In the genomic region with DNA sequence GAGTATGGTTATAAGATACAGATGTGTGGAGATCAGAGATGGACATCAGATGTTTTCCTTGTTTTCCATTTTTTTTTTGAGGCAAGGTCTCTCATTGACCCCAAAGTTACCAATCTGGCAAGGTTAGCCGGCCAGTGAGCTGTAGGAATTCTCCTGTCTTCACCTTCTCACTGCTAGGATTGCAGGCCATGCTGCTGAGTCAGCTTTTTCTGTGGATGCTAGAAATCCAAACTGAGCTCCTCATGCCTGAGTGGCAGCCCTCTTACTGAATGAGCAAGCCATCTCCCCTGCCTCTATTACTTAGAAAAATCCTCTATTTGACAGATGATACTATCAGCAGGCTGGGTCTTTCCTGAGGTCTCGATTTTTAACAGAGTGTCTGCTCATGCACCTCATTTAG, we compare ENCODE assay signal across 18 mouse cellular contexts. TPM values are rescaled to one million over a fixed set of nuclear protein-coding genes. Genes with fewer than 3 reads are reported as not detected.
"Had no signal": no experiment of that assay in that cellular context is flagged by ENCODE, and none has a peak within 500 bp of the region (broad histone marks: within the 10 kb centered on the region; RNA-seq: fewer than 3 reads in every experiment).

No protein-coding gene starts in this region.

- ATAC-seq: midbrain, embryonic 13.5 days; midbrain, embryonic 15.5 days had no signal

- H3K4me2 ChIP-seq: lung, embryonic 14.5 days; midbrain, embryonic 11.5 days; midbrain, embryonic 13.5 days; midbrain, embryonic 15.5 days; neural tube, embryonic 12.5 days; stomach, embryonic 15.5 days had no signal

- H3K9me3 ChIP-seq: megakaryocyte, embryonic 14.5 days; midbrain, embryonic 13.5 days; midbrain, embryonic 15.5 days; neural tube, embryonic 12.5 days; stomach, embryonic 15.5 days had no signal

- H3K27me3 ChIP-seq: megakaryocyte, embryonic 14.5 days; midbrain, embryonic 13.5 days; midbrain, embryonic 15.5 days; neural tube, embryonic 12.5 days; stomach, embryonic 15.5 days had no signal

- H3K9ac ChIP-seq: lung, embryonic 14.5 days; midbrain, embryonic 13.5 days; midbrain, embryonic 15.5 days; neural tube, embryonic 12.5 days; stomach, embryonic 15.5 days had no signal

- H3K4me3 ChIP-seq: megakaryocyte, embryonic 14.5 days; midbrain, embryonic 13.5 days; midbrain, embryonic 15.5 days; neural tube, embryonic 12.5 days; stomach, embryonic 15.5 days had no signal

- H3K27ac ChIP-seq: midbrain, embryonic 13.5 days; midbrain, embryonic 15.5 days; neural tube, embryonic 12.5 days; stomach, embryonic 15.5 days; stomach, postnatal 0 days had no signal

- H3K4me1 ChIP-seq: megakaryocyte, embryonic 14.5 days; midbrain, embryonic 13.5 days; midbrain, embryonic 15.5 days; neural tube, embryonic 12.5 days; stomach, embryonic 15.5 days had no signal

- DNase-seq: lung, adult 18-20 months; lung, embryonic 14.5 days; lung, postnatal 10 days; lung, postnatal 4 days; right cerebral cortex, postnatal 14 days; thymus, adult 2 months; thymus, postnatal 25 days; thymus, postnatal 4 days had no signal

RNA-seq across cellular contexts. Expression of gene Angptl3, which starts 52.1 kb away (rescaled TPM):
- total RNA-seq: neutrophil, adult 5-6 weeks had no signal
- polyA plus RNA-seq: spleen, adult 2 months; testis, adult 2 months had no signal
